Mouse (Mus musculus) heart, embryonic 16.5 days (tissue): ENCODE measurements at regions not wholly inside any gene's neighbourhood (a gene's known extent, or its start where the extent isn't known, plus 50 kb on each side); places are given as distances from the start of the nearest gene placed in this dataset.

Experiments used
- ATAC-seq: fragments of 200-750 bp; cut with Nextera tagmentation; replicated peaks from 2 replicates; pipeline ENCODE4 v1.8.0; 2017; ENCODE audit warnings: moderate number of reproducible peaks; ENCODE audit not compliant: insufficient read depth, low FRiP score; ENCODE audit errors: extremely low read depth
- H3K27ac ChIP-seq: fragments of 300-500 bp; sonication (generic); 2 replicates; pipeline ENCODE4 v1.5.1; 2014; ENCODE audit warnings: mild to moderate bottlenecking, low read length, control low read depth, moderate library complexity
- H3K27me3 ChIP-seq: fragments of 300-500 bp; sonication (generic); 2 replicates; pipeline ENCODE4 v1.6.1; 2014; ENCODE audit warnings: low read length, mixed read lengths; ENCODE audit not compliant: control insufficient read depth, insufficient read depth
- H3K36me3 ChIP-seq: fragments of 300-500 bp; sonication (generic); 2 replicates; pipeline ENCODE4 v1.6.1; 2014; ENCODE audit not compliant: control insufficient read depth, insufficient read depth
- H3K4me1 ChIP-seq: fragments of 300-500 bp; sonication (generic); 2 replicates; pipeline ENCODE4 v1.6.1; 2014; ENCODE audit warnings: low read length, mixed read lengths; ENCODE audit not compliant: control insufficient read depth, insufficient read depth
- H3K4me2 ChIP-seq: fragments of 300-500 bp; sonication (generic); 2 replicates; pipeline ENCODE4 v1.6.1; 2014; ENCODE audit warnings: low read depth, mild to moderate bottlenecking, control low read depth, low read length
- H3K4me3 ChIP-seq: fragments of 300-500 bp; sonication (generic); 2 replicates; pipeline ENCODE4 v1.5.1; 2014; ENCODE audit warnings: mild to moderate bottlenecking, control low read depth, low read length
- H3K9ac ChIP-seq: fragments of 300-500 bp; sonication (generic); 2 replicates; pipeline ENCODE4 v1.6.1; 2014; ENCODE audit warnings: low read length, control low read depth
- H3K9me3 ChIP-seq: fragments of 300-500 bp; sonication (generic); replicated peaks from 2 replicates; pipeline ENCODE4 v1.6.1; 2016; ENCODE audit warnings: low read length; ENCODE audit not compliant: control insufficient read depth
- WGBS: fragments of 180-500 bp; shearing (Covaris S2); extraction: QIAGEN DNeasy Blood & Tissue Kit; methylation state at CpG from one replicate; pipeline ENCODE4 v1.1.7; 2014; 5-methylcytosine and 5-hydroxymethylcytosine counted together

GRCm38 (mm10) chr6:35853993-35854392, 314.3 kb upstream of the Mtpn start:
- no peak for ATAC-seq
- Histone ChIP-seq H3K9me3 (no peaks in the 10 kb centered on the region), H3K27me3 (no peaks in the 10 kb centered on the region; the same call in 1 of the 2 replicates), H3K4me1 (no peaks in the 10 kb centered on the region), H3K4me2 (no peak overlapping the region), H3K9ac (no peak overlapping the region), H3K36me3 (no peaks in the 10 kb centered on the region), H3K27ac (no peak overlapping the region), H3K4me3 (no peak overlapping the region)
- WGBS = 82% methylated on average over 5 of the region's 5 CpGs

DNA sequence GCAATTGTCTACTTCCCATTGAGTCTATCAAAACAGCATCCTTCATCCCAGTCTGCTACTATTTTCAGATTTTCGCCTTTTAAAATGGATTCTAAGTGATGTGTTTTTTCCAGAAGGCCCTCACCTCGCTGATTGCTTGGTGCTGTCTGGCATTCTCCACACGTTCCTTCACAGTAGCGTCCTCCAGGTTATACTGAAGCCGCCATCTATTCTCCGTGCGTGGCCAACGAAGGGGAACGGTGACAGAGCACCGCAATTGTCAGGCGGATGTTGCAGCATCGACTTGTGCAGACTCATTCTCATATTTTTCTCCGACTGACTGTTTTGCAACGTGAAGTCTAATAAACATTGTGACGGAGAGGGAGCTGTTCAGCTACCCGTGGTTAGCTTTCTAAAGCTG, 277.0 kb upstream of the Mtpn start:
- no peak overlapping the region for H3K9ac ChIP-seq
- 83% methylated on average over 16 of the region's 16 CpGs for WGBS

DNA sequence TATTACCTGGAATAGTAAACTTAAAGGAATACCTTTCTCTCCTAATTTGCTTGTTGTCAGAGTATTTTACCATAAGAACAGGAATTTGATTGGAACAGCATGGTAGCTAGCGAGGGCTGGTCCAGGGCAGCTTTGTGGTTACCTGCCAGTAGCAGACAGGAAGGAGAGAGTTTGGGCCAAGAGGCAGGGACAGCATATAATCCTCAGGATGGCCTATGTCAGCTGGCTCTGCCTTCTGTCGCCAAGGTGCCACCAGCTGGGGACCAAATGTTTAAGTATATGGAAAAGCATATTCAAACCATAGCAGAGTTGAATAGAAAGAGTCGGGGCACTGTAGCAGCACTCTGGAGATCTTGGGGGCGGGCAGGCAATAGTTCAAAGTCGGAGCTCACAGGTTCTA, 274.8 kb upstream of the Mtpn start:
- Histone ChIP-seq H3K9ac (no peak overlapping the region), H3K36me3 (no peaks in the 10 kb centered on the region), H3K4me1 (no peaks in the 10 kb centered on the region), H3K27me3 (no peaks in the 10 kb centered on the region), H3K9me3 (no peaks in the 10 kb centered on the region), H3K27ac (no peak overlapping the region), H3K4me2 (no peak overlapping the region), H3K4me3 (no peak overlapping the region)
- ATAC-seq = no peak
- 74% methylated on average over 5 of the region's 5 CpGs for WGBS

More for the DNA sequence above, 277.0 kb upstream of the Mtpn start:
- Histone ChIP-seq H3K4me1 (no peaks in the 10 kb centered on the region), H3K27ac (no peak overlapping the region), H3K4me2 (no peak overlapping the region), H3K9me3 (no peaks in the 10 kb centered on the region), H3K27me3 (no peaks in the 10 kb centered on the region), H3K36me3 (no peaks in the 10 kb centered on the region), H3K4me3 (no peak overlapping the region)
- no peak for ATAC-seq

- ATAC-seq = no peak
- no peaks in the 10 kb centered on the region for H3K9me3 ChIP-seq
- WGBS = 72% methylated on average over 2 of the region's 2 CpGs
These were observed 266.1 kb upstream of the Mtpn start for GRCm38 (mm10) chr6:35805738-35806137.

DNA sequence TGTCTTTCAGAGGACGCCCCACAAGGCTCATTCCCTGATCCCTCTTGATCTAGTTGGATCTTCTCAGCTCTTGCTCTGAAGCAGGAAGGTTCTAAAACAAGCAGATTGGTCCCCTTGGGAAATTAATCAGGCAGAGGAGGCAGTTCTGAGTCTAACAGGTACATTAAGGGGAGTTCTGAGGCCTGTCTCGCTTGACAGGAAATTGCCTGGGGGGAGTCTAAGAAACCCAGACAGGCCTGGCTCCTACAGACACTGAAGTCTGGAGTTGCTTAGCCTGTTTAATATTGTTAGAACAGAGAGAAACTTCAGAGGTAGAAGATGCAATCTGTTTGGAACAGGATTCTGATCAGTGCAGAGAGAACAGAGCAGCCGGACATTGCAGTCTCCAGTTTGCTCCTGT, 264.4 kb upstream of the Mtpn start:
- H3K9ac ChIP-seq = no peak overlapping the region
- no peak overlapping the region for H3K27ac ChIP-seq
- H3K4me2 ChIP-seq = no peak overlapping the region
- WGBS = 73% methylated on average over 3 of the region's 3 CpGs
- no peaks in the 10 kb centered on the region for H3K36me3 ChIP-seq
- H3K4me1 ChIP-seq = no peaks in the 10 kb centered on the region
- ATAC-seq = no peak
- H3K27me3 ChIP-seq = no peaks in the 10 kb centered on the region
- no peaks in the 10 kb centered on the region for H3K9me3 ChIP-seq
- H3K4me3 ChIP-seq = no peak overlapping the region

More at GRCm38 (mm10) chr6:35805738-35806137, 266.1 kb upstream of the Mtpn start:
- Histone ChIP-seq H3K4me1 (no peaks in the 10 kb centered on the region), H3K36me3 (no peaks in the 10 kb centered on the region), H3K4me3 (no peak overlapping the region), H3K27ac (no peak overlapping the region), H3K4me2 (no peak overlapping the region), H3K9ac (no peak overlapping the region), H3K27me3 (no peaks in the 10 kb centered on the region)

- Histone ChIP-seq H3K27me3 (no peaks in the 10 kb centered on the region), H3K9ac (no peak overlapping the region), H3K36me3 (no peaks in the 10 kb centered on the region), H3K9me3 (no peaks in the 10 kb centered on the region), H3K4me2 (no peak overlapping the region), H3K27ac (no peak overlapping the region), H3K4me1 (no peaks in the 10 kb centered on the region), H3K4me3 (no peak overlapping the region)
- no peak for ATAC-seq
- 94% methylated on average over 1 of the region's 1 CpGs for WGBS
These were observed 240.0 kb upstream of the Mtpn start for GRCm38 (mm10) chr6:35779706-35780105.

DNA sequence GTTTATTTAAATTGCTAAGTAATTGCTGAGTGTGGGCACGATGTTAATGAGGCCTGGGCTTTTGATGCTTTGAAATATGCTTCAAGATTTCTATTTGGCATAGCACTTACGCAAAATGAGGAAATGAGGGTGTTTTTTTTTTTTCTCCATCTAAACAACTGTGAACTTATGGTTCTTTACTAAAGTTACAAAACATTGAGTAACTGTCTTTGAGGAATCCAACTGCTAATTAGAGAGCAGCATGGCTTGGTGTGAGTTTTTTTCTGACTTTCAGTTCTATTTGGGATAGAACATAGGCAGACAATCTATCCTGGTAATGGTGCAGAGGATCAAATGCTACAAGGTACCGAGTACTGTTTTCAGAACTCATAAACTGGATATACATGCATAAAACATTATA, 231.2 kb upstream of the Mtpn start:
- no peak overlapping the region for H3K27ac ChIP-seq
- no peak overlapping the region for H3K4me3 ChIP-seq
- no peaks in the 10 kb centered on the region for H3K36me3 ChIP-seq
- no peak overlapping the region for H3K4me2 ChIP-seq
- 81% methylated on average over 3 of the region's 3 CpGs for WGBS
- H3K9me3 ChIP-seq = no peaks in the 10 kb centered on the region
- no peak for ATAC-seq
- no peaks in the 10 kb centered on the region for H3K27me3 ChIP-seq
- H3K4me1 ChIP-seq = no peaks in the 10 kb centered on the region
- H3K9ac ChIP-seq = no peak overlapping the region

- H3K4me2 ChIP-seq = no peak overlapping the region
- H3K27ac ChIP-seq = no peak overlapping the region
- ATAC-seq = no peak
- H3K36me3 ChIP-seq = no peaks in the 10 kb centered on the region
- no peaks in the 10 kb centered on the region; the same call in 1 of the 2 replicates for H3K9me3 ChIP-seq
- no peaks in the 10 kb centered on the region for H3K27me3 ChIP-seq
- H3K4me3 ChIP-seq = no peak overlapping the region
- no peaks in the 10 kb centered on the region for H3K4me1 ChIP-seq
- H3K9ac ChIP-seq = no peak overlapping the region
- 85% methylated on average over 3 of the region's 3 CpGs for WGBS
These were observed 220.0 kb upstream of the Mtpn start for GRCm38 (mm10) chr6:35759606-35760246.

DNA sequence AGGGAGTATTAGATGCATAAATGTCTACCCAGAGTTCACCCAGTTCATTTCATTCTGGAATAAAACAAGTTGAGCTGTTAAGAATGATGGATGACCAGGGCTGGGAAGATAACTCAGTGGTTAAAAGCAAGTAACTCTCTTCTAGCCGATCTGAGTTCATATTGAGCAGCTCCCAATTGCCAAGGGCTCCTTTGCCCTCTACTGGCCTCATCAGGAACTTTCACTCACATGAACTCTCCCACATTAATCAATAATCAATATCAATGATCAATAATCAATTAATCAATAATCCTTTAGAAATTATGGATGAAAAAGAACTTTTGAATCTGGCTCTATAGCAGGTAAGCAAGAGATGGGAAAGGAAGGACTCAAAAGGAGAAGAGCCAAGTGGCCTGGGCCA, 206.3 kb upstream of the Mtpn start:
- Histone ChIP-seq H3K27me3 (no peaks in the 10 kb centered on the region; the same call in 1 of the 2 replicates), H3K9ac (no peak overlapping the region), H3K4me1 (no peaks in the 10 kb centered on the region), H3K27ac (no peak overlapping the region), H3K9me3 (no peaks in the 10 kb centered on the region), H3K4me2 (no peak overlapping the region), H3K36me3 (no peaks in the 10 kb centered on the region), H3K4me3 (no peak overlapping the region)
- ATAC-seq = no peak
- WGBS = 39% methylated on average over 1 of the region's 1 CpGs
